Mouse (Mus musculus) erythroblast, embryonic 14.5 days (primary cell): ENCODE data around the gene Olfr823.

Experiments used
- GATA1 ChIP-seq: IDR thresholded peaks from 2 replicates; pipeline ENCODE4 v1.6.1; 2012; ENCODE audit warnings: low read length, inconsistent platforms, mixed read lengths
- TAL1 ChIP-seq: IDR thresholded peaks from 3 replicates; pipeline ENCODE4 v1.6.1; 2012; ENCODE audit warnings: low read length, inconsistent platforms, mixed read lengths

- TF ChIP-seq GATA1 (no peak), TAL1 (no peak)
Observed at GRCm38 (mm10) chr10:130070910-130071309, 44.3 kb downstream of the Olfr823 start, which contains the start of gene Olfr822.
